Mouse (Mus musculus) CH12.LX (cell line): ENCODE data around the gene Traf5. TPM values are rescaled to one million over a fixed set of nuclear protein-coding genes. Genes with fewer than 3 reads are reported as not detected.
A peak's percentile ranks its signal among the peaks of the same experiment; 100 is the strongest.

Experiments
- DNase-seq: peaks from one replicate; pipeline ENCODE4 v3.0.0-alpha.2; 2013; ENCODE audit errors: extremely low read depth
- H3K27ac ChIP-seq: 2 replicates; pipeline ENCODE4 v1.5.1; 2012; ENCODE audit warnings: low read depth, mild to moderate bottlenecking, control low read depth, moderate library complexity; ENCODE audit not compliant: insufficient read depth
- H3K27me3 ChIP-seq: replicated peaks from 2 replicates; pipeline ENCODE3; 2012; ENCODE audit warnings: inconsistent platforms
- H3K36me3 ChIP-seq, 2 experiments: replicated peaks in 1 of 2; 2 replicates each; pipeline versions ENCODE3 to v1.6.1; 2012; ENCODE audit warnings: inconsistent platforms in 1 of 2, low read length in 1 of 2, mild to moderate bottlenecking in 1 of 2, mixed read lengths in 1 of 2, moderate library complexity in 1 of 2; ENCODE audit not compliant: control insufficient read depth in 1 of 2, insufficient read depth in 1 of 2
- H3K4me1 ChIP-seq, 2 experiments: 2 replicates each; pipeline ENCODE4 v1.6.1; 2012; ENCODE audit warnings: inconsistent platforms in 1 of 2, moderate library complexity in 1 of 2; ENCODE audit not compliant: insufficient read depth in 2 of 2, control insufficient read depth in 1 of 2
- H3K4me2 ChIP-seq: 2 replicates; pipeline ENCODE4 v1.6.1; 2012; ENCODE audit warnings: low read depth, mild to moderate bottlenecking, control low read depth; ENCODE audit not compliant: poor library complexity, insufficient read depth, severe bottlenecking
- H3K4me3 ChIP-seq, 3 experiments: fragments of 150-350 bp in 1 of 3; sonication (generic) in 1 of 3; replicated peaks in 1 of 3; 2 replicates each; pipeline versions ENCODE3 to v1.5.1; 2011 to 2012; ENCODE audit warnings: low read depth in 2 of 3, low read length in 2 of 3, mild to moderate bottlenecking in 2 of 3, moderate library complexity in 2 of 3, control low read depth in 1 of 3, improper control_type of control experiment in 1 of 3, inconsistent platforms in 1 of 3, mixed read lengths in 1 of 3; ENCODE audit not compliant: poor library complexity in 1 of 3
- H3K79me2 ChIP-seq: replicated peaks from 2 replicates; pipeline ENCODE4 v1.6.1; 2012; ENCODE audit warnings: mild to moderate bottlenecking, moderate library complexity; ENCODE audit not compliant: control insufficient read depth, poor library complexity, insufficient read depth, severe bottlenecking; ENCODE audit errors: extremely low read depth
- H3K9ac ChIP-seq: 2 replicates; pipeline ENCODE4 v1.6.1; 2012; ENCODE audit warnings: low read depth, mild to moderate bottlenecking, control low read depth, moderate library complexity; ENCODE audit not compliant: insufficient read depth
- H3K9me3 ChIP-seq: replicated peaks from 2 replicates; pipeline ENCODE3; 2012; ENCODE audit warnings: low read length, inconsistent platforms, mixed read lengths
- BHLHE40 ChIP-seq: IDR thresholded peaks from 2 replicates; pipeline ENCODE4 v1.6.1; 2011; ENCODE audit warnings: mild to moderate bottlenecking, low read depth, low read length, improper control_type of control experiment
- CTCF ChIP-seq, 2 experiments: IDR thresholded peaks in 1 of 2; conservative IDR thresholded peaks in 1 of 2; 2 replicates each; pipeline ENCODE4 v1.5.1; 2011 to 2012; ENCODE audit warnings: low read depth in 2 of 2, low read length in 2 of 2, improper control_type of control experiment in 1 of 2, inconsistent platforms in 1 of 2, mild to moderate bottlenecking in 1 of 2, moderate library complexity in 1 of 2
- E2F4 ChIP-seq: IDR thresholded peaks from 2 replicates; pipeline ENCODE4 v1.6.1; 2011; ENCODE audit warnings: low read depth, low read length, improper control_type of control experiment; ENCODE audit not compliant: insufficient replicate concordance
- ELF1 ChIP-seq: IDR thresholded peaks from 2 replicates; pipeline ENCODE4 v1.6.1; 2014; ENCODE audit warnings: low read depth, mild to moderate bottlenecking, inconsistent platforms, low read length, improper control_type of control experiment
- EP300 ChIP-seq: IDR thresholded peaks from 2 replicates; pipeline ENCODE4 v1.6.1; 2011; ENCODE audit warnings: low read length, improper control_type of control experiment
- GABPA ChIP-seq: IDR thresholded peaks from 2 replicates; pipeline ENCODE4 v1.6.1; 2012; ENCODE audit warnings: low read depth, low read length, improper control_type of control experiment, inconsistent platforms; ENCODE audit not compliant: insufficient replicate concordance
- HCFC1 ChIP-seq: IDR thresholded peaks from 2 replicates; pipeline ENCODE4 v1.6.1; 2012; ENCODE audit warnings: low read depth, mild to moderate bottlenecking, inconsistent platforms, low read length, improper control_type of control experiment
- IRF4 ChIP-seq: IDR thresholded peaks from 2 replicates; pipeline ENCODE4 v1.6.1; 2014; ENCODE audit warnings: low read depth, mild to moderate bottlenecking, inconsistent platforms, low read length, improper control_type of control experiment
- KAT2A ChIP-seq: IDR thresholded peaks from 2 replicates; pipeline ENCODE4 v1.6.1; 2012; ENCODE audit warnings: low read length, improper control_type of control experiment, inconsistent platforms; ENCODE audit not compliant: insufficient replicate concordance
- NELFE ChIP-seq: IDR thresholded peaks from 2 replicates; pipeline ENCODE4 v1.6.1; 2011; ENCODE audit warnings: low read depth, low read length, improper control_type of control experiment
- NRF1 ChIP-seq: IDR thresholded peaks from 2 replicates; pipeline ENCODE4 v1.6.1; 2014; ENCODE audit warnings: low read depth, mild to moderate bottlenecking, inconsistent platforms, low read length, improper control_type of control experiment, moderate library complexity
- RAD21 ChIP-seq: IDR thresholded peaks from 2 replicates; pipeline ENCODE4 v1.6.1; 2011; ENCODE audit warnings: low read depth, mild to moderate bottlenecking, low read length, improper control_type of control experiment, moderate library complexity
- SIN3A ChIP-seq: IDR thresholded peaks from 2 replicates; pipeline ENCODE4 v1.6.1; 2012; ENCODE audit warnings: low read length, improper control_type of control experiment, inconsistent platforms
- SMC3 ChIP-seq: IDR thresholded peaks from 2 replicates; pipeline ENCODE4 v1.6.1; 2011; ENCODE audit warnings: low read depth, low read length, improper control_type of control experiment
- TCF12 ChIP-seq: IDR thresholded peaks from 2 replicates; pipeline ENCODE4 v1.6.1; 2014; ENCODE audit warnings: low read depth, mild to moderate bottlenecking, inconsistent platforms, low read length, improper control_type of control experiment
- dilution Hi-C: fragments of 300-500 bp; cut with MboI; formaldehyde crosslinking; loops from 2 replicates; pipeline ENCODE4 v1.14.3; 2020; ENCODE audit warnings: low sequenced_read_pairs; ENCODE audit not compliant: extremely low pct_unique_long_range_greater_than_20kb, extremely low pct_ligation_motif_present
- in situ Hi-C: fragments of 300-500 bp; cut with MboI; formaldehyde crosslinking; loops from 3 replicates; pipeline ENCODE4 v1.14.3; 2019; ENCODE audit warnings: low sequenced_read_pairs, low pct_ligation_motif_present, low pct_unique_long_range_greater_than_20kb, mixed read lengths
- polyA plus RNA-seq: library from polyadenylated mRNA; unstranded; fragments of >175 nt; gene quantifications from 2 replicates; pipeline ENCODE4 v1.2.1, GENCODE M21; 2012; ENCODE audit warnings: low read depth; ENCODE audit not compliant: insufficient read length
- total RNA-seq, 2 experiments: library from RNA; depleted of rRNA; stranded (reverse); fragments of 300-350 nt in 1 of 2; fragments of >200 nt in 1 of 2; gene quantifications; 2 replicates each; pipeline ENCODE4 v1.2.3; 2012 to 2014

Gene Traf5
- total and polyA plus RNA-seq, 3 experiments = 21.3 to 38.7 (median 32.3) TPM

DNA sequence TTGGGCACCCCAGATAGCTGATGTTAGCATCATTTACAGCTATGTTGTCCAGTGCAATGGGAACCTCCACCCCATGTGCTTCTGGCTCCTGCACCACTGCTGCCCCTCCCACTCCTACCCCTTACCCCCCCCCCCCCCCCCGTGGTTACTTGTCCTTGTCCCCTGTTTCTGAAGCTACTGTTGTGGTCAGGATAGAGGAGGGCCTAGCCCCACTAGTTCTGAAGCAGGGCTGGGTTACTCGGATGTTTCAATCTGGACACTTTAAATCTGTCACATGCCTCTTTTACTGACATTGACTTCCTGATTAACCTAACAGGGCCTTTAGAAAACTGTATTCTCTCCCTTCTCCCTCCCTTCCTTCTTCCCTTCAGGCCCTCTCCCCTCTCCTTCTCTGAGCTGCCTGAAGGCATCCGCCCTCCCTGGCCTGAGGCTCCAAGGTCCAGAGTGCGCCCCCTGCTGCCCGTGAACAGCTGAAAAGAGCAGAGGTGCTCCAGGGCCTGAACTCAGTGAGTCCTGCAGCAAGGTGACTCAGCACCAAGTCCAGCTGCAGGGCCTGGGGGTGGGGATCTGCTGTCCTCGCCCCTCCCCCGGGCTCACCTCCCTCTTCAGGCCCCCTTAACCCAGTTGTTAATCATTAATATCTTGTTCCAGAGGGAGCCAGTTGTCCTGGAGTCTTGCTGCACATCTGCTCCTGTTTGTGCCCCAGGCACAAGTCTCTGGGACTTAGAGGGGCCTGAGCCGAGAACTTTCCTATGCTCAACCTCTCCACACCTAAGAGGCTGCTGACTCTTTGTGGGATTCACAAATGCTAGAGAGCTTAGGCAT is 128.2 kb downstream of the Traf5 start:
- no peak overlapping the region for H3K9ac ChIP-seq
- H3K4me2 ChIP-seq = no peak overlapping the region
- H3K4me3 ChIP-seq = no peak overlapping the region
- no peaks in the 10 kb centered on the region for H3K27me3 ChIP-seq
- peaks cover 19% of the 10 kb centered on the region for H3K9me3 ChIP-seq
- TF ChIP-seq IRF4 (no peak), SMC3 (peak; percentile 74), CTCF (conservative IDR thresholded peaks at IDR 0.05 in 1 of 2, IDR thresholded peaks at IDR 0.05 in 1 of 2; ENCODE audit: low read depth in 2 of 2, low read length in 2 of 2) (peak in 1 of 2 experiments; percentile 68; a peak in 2 of 4 replicates), E2F4 (no peak), NELFE (no peak), RAD21 (peak; percentile 28), TCF12 (peak; percentile 29; the same call in 1 of the 2 replicates)
- H3K36me3 ChIP-seq = peaks cover 0 to 6% of the 10 kb centered on the region in 2 experiments
- peaks cover 3 to 31% of the 10 kb centered on the region in 2 experiments; a peak in 3 of 4 replicates for H3K4me1 ChIP-seq
- dilution Hi-C loops (no loop called here), in situ Hi-C loops (no loop called here)
- H3K27ac ChIP-seq = no peak overlapping the region
- no peaks in the 10 kb centered on the region for H3K79me2 ChIP-seq
- peak; percentile 67 for DNase-seq

DNA sequence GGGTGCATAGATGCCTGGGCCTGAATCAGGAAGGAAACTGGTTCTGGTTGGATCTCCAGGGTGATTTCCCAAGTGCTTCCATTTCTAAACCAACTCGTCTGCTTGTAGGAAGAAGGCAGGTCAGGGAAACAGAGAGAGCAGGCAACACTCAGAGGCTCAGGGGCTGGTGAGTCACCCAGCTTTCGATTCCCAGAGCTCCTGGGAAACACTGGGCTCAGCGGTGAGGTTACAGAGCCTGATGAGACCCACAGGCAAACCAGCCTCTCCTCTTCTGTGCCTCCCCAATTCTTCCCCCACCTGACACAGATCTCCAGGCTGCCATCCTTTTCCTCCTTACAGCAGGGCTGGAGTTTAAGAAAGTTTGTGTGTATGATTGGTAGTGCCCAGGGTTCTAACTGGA is 128.9 kb downstream of the Traf5 start:
- Histone ChIP-seq H3K36me3 (peaks cover 0 to 6% of the 10 kb centered on the region in 2 experiments), H3K79me2 (no peaks in the 10 kb centered on the region), H3K27ac (no peak overlapping the region), H3K9ac (no peak overlapping the region), H3K9me3 (peaks cover 19% of the 10 kb centered on the region), H3K27me3 (no peaks in the 10 kb centered on the region), H3K4me1 (peaks cover 3 to 31% of the 10 kb centered on the region in 2 experiments; a peak in 3 of 4 replicates), H3K4me2 (no peak overlapping the region), H3K4me3 (no peak overlapping the region)
- dilution Hi-C loops = no loop called here
- no peak for DNase-seq
- TF ChIP-seq NRF1 (no peak), KAT2A (no peak), BHLHE40 (no peak), GABPA (no peak), SMC3 (no peak), SIN3A (no peak), EP300 (no peak), ELF1 (no peak), HCFC1 (no peak)
- in situ Hi-C loops = no loop called here
